In genomic region chr17:79355271-79355991, GRCm38 (mm10) we compare ENCODE assay signal across 8 mouse cellular contexts. TPM values are rescaled to one million over a fixed set of nuclear protein-coding genes. Genes with fewer than 3 reads are reported as not detected.
DNase-seq lines count a peak whose midpoint lies in the region; ATAC-seq lines count a peak whose summit lies in the region.

No protein-coding gene starts in this region.

- H3K9ac ChIP-seq in heart, embryonic 14.5 days (ENCODE audit: low read length): peak overlapping the region; percentile 96
- peak overlapping the region; percentile 89 for H3K9ac ChIP-seq in liver, embryonic 15.5 days
- H3K9ac ChIP-seq in neural tube, embryonic 11.5 days (ENCODE audit: low read length): peak overlapping the region; percentile 74
- peak overlapping the region; percentile 54 for H3K9ac ChIP-seq in stomach, embryonic 15.5 days

- H3K4me1 ChIP-seq in heart, embryonic 14.5 days (ENCODE audit: control insufficient read depth in 2 of 2, insufficient read depth in 2 of 2, low read length in 2 of 2): peaks cover 14 to 29% of the 10 kb centered on the region in 2 experiments
- peaks cover 59% of the 10 kb centered on the region for H3K4me1 ChIP-seq in liver, embryonic 15.5 days (replicated peaks)
- H3K4me1 ChIP-seq in neural tube, embryonic 11.5 days (ENCODE audit: control insufficient read depth, insufficient read depth, low read length): peaks cover 12% of the 10 kb centered on the region; the same call in 1 of the 2 replicates
- peaks cover 3% of the 10 kb centered on the region; the same call in 1 of the 2 replicates for H3K4me1 ChIP-seq in stomach, embryonic 15.5 days

- no peaks in the 10 kb centered on the region for H3K9me3 ChIP-seq in heart, embryonic 14.5 days (ENCODE audit: control insufficient read depth, low read length)
- no peaks in the 10 kb centered on the region for H3K9me3 ChIP-seq in liver, embryonic 15.5 days (replicated peaks)
- no peaks in the 10 kb centered on the region for H3K9me3 ChIP-seq in neural tube, embryonic 11.5 days (ENCODE audit: control insufficient read depth, low read length)
- H3K9me3 ChIP-seq in stomach, embryonic 15.5 days: no peaks in the 10 kb centered on the region

- under 1% methylated on average over 59 of the region's 59 CpGs for WGBS in heart, embryonic 14.5 days
- WGBS in liver, embryonic 15.5 days (ENCODE audit: insufficient replicate concordance): under 1% methylated on average over 59 of the region's 59 CpGs
- WGBS in neural tube, embryonic 11.5 days: under 1% methylated on average over 55 of the region's 59 CpGs
- under 1% methylated on average over 59 of the region's 59 CpGs for WGBS in stomach, embryonic 15.5 days

- 0 out of 2 replicates have a peak, but pooled peaks cover 8% of the 10 kb centered on the region for H3K36me3 ChIP-seq in heart, embryonic 14.5 days (ENCODE audit: control insufficient read depth, insufficient read depth, low read length)
- H3K36me3 ChIP-seq in liver, embryonic 15.5 days (replicated peaks): peaks cover 17% of the 10 kb centered on the region; the same call in 1 of the 2 replicates
- H3K36me3 ChIP-seq in neural tube, embryonic 11.5 days (ENCODE audit: control insufficient read depth, insufficient read depth, low read length): no peaks in the 10 kb centered on the region
- no peaks in the 10 kb centered on the region for H3K36me3 ChIP-seq in stomach, embryonic 15.5 days

- peak overlapping the region; percentile 68 to 82 for H3K4me3 ChIP-seq in heart, embryonic 14.5 days (ENCODE audit: control insufficient read depth in 1 of 2, insufficient read depth in 1 of 2, low read depth in 1 of 2, low read length in 2 of 2)
- peak overlapping the region; percentile 77 for H3K4me3 ChIP-seq in liver, embryonic 15.5 days (replicated peaks)
- peak overlapping the region; percentile 65 for H3K4me3 ChIP-seq in neural tube, embryonic 11.5 days (ENCODE audit: low read depth, low read length)
- peak overlapping the region; percentile 65 for H3K4me3 ChIP-seq in stomach, embryonic 15.5 days (replicated peaks)

- peak overlapping the region; percentile 65 to 96 for H3K27ac ChIP-seq in heart, embryonic 14.5 days (replicated peaks in 1 of 2; ENCODE audit: control insufficient read depth in 1 of 2, insufficient read depth in 1 of 2, low read depth in 2 of 2, low read length in 2 of 2)
- peak overlapping the region; percentile 91 for H3K27ac ChIP-seq in liver, embryonic 15.5 days (replicated peaks)
- peak overlapping the region; percentile 83 for H3K27ac ChIP-seq in neural tube, embryonic 11.5 days (ENCODE audit: low read depth, low read length)
- peak overlapping the region; percentile 87 for H3K27ac ChIP-seq in stomach, embryonic 15.5 days

- H3K4me2 ChIP-seq in heart, embryonic 14.5 days (ENCODE audit: low read length): peak overlapping the region; percentile 100
- peak overlapping the region; percentile 100 for H3K4me2 ChIP-seq in liver, embryonic 15.5 days
- peak overlapping the region; percentile 99 for H3K4me2 ChIP-seq in neural tube, embryonic 11.5 days (ENCODE audit: low read depth)
- H3K4me2 ChIP-seq in stomach, embryonic 15.5 days: peak overlapping the region; percentile 100

- peak; percentile 86 for DNase-seq in CD4-positive helper T cell, adult 2 months (ENCODE audit: low read depth, low spot score)
- peak; percentile 76 for DNase-seq in brain, embryonic 18.5 days (ENCODE audit: low read depth, low spot score)
- peak; percentile 79 for DNase-seq in kidney, postnatal 14 days
- peak; percentile 84 for DNase-seq in neural tube, embryonic 11.5 days (ENCODE audit: low spot score)

- H3K27me3 ChIP-seq in heart, embryonic 14.5 days (ENCODE audit: control insufficient read depth, insufficient read depth, low read length): no peaks in the 10 kb centered on the region
- H3K27me3 ChIP-seq in liver, embryonic 15.5 days: peaks cover 15% of the 10 kb centered on the region
- H3K27me3 ChIP-seq in neural tube, embryonic 11.5 days (ENCODE audit: control insufficient read depth, insufficient read depth, low read length): peaks cover 9% of the 10 kb centered on the region; the same call in 1 of the 2 replicates
- no peaks in the 10 kb centered on the region for H3K27me3 ChIP-seq in stomach, embryonic 15.5 days (replicated peaks)

- peak; percentile 55 for ATAC-seq in erythroid progenitor cell, adult 5-6 weeks (replicated peaks; ENCODE audit: low FRiP score, poor library complexity, severe bottlenecking)
- peak; percentile 45 for ATAC-seq in heart, embryonic 14.5 days (ENCODE audit: insufficient number of reproducible peaks, insufficient read depth, low FRiP score, low read depth)
- ATAC-seq in liver, embryonic 15.5 days (ENCODE audit: insufficient read depth): peak; percentile 8
- peak; percentile 65 for ATAC-seq in neural tube, embryonic 11.5 days (ENCODE audit: insufficient read depth, low FRiP score, low TSS enrichment)
- peak; percentile 45 for ATAC-seq in stomach, embryonic 15.5 days (ENCODE audit: insufficient read depth, low FRiP score, low read depth)

RNA-seq across cellular contexts. Expression of gene Cdc42ep3, which starts 0.5 kb away (rescaled TPM):
- total RNA-seq in erythroid progenitor cell, adult 5-6 weeks (2015; ENCODE audit: low replicate concordance): 70.6 and 89.3 TPM in 2 replicates
- 108 and 155 TPM in 2 replicates for total RNA-seq in erythroid progenitor cell, adult 5-6 weeks (2017; ENCODE audit: low replicate concordance)
- polyA plus RNA-seq in heart, embryonic 14.5 days (2014; fragmentation: Nextera tagmentation; extraction: Ambion mirVana): 64.5 and 69.4 TPM in 2 replicates
- 60.0 and 62.2 TPM in 2 replicates for polyA plus RNA-seq in liver, embryonic 15.5 days (2015; fragmentation: Nextera tagmentation; extraction: Ambion mirVana)
- 27.6 and 28.7 TPM in 2 replicates for polyA plus RNA-seq in neural tube, embryonic 11.5 days (2014; fragmentation: Nextera tagmentation; extraction: Ambion mirVana)
- polyA plus RNA-seq in stomach, embryonic 15.5 days (2015; fragmentation: Nextera tagmentation; extraction: Ambion mirVana): 58.9 and 60.1 TPM in 2 replicates

Comparison
In these comparisons a context has a peak if more than half of its experiments do, and no peak if none do; other contexts are left out.
1. Peak in every context shown above with its lines: DNase-seq, ATAC-seq, H3K4me3 ChIP-seq and H3K27ac ChIP-seq.
2. ATAC-seq: peak in every context shown above with its lines; median percentile 65 in neural tube, embryonic 11.5 days; 55 in erythroid progenitor cell, adult 5-6 weeks; 45 in heart, embryonic 14.5 days; 45 in stomach, embryonic 15.5 days; 8 in liver, embryonic 15.5 days.